Mouse (Mus musculus) lung, postnatal 0 days (tissue): ENCODE data around the gene Zfp330.

ENCODE experiments used
- CTCF ChIP-seq: IDR thresholded peaks from 2 replicates; pipeline ENCODE4 v1.5.1; 2016; ENCODE audit warnings: antibody characterized with exemption, mild to moderate bottlenecking
- EP300 ChIP-seq: IDR thresholded peaks from 2 replicates; pipeline ENCODE4 v1.6.1; 2016; ENCODE audit warnings: antibody characterized with exemption, mild to moderate bottlenecking, control low read depth

DNA sequence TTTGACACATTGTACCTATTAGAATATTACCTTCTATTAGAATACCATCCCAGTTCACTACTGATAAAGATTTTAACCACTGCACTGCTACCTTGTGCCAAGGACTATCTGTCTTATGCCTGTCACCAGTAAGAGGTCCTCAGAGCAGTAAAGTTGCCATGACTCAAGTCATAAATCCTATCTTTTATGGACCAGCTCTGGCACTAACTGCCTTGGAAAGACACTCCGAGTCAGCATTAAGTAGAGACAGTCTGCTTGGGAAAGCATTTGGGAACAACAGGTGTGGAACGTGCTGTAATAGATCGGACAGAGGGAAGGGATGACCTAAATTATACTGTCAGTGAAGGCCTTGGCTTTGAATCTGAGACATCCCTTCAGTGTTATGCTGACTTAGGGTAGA lies 4.0 kb upstream of the Zfp330 start:
- TF ChIP-seq CTCF (no peak), EP300 (no peak)
